Mouse (Mus musculus) G1E (cell line): Measurements from ENCODE around the gene Pank2. TPM values are rescaled to one million over a fixed set of nuclear protein-coding genes. Genes with fewer than 3 reads are reported as not detected.
"Not testable (repeated sequence)": the region's sequence is repeated elsewhere in the genome, so short reads cannot be mapped to it uniquely, and the experiment has no call there.

Experiments used
- ATAC-seq: 2 replicates; pipeline ENCODE4 v1.8.0; 2016; ENCODE audit warnings: mild to moderate bottlenecking; ENCODE audit not compliant: insufficient number of reproducible peaks, poor library complexity, low FRiP score, severe bottlenecking; ENCODE audit errors: extremely low read depth
- DNase-seq: peaks from one replicate; pipeline ENCODE4 v3.0.0; 2012; ENCODE audit warnings: low spot score
- H3K27me3 ChIP-seq: 2 replicates; pipeline ENCODE4 v1.6.1; 2012; ENCODE audit warnings: mild to moderate bottlenecking, low read length, inconsistent platforms; ENCODE audit not compliant: insufficient read depth
- H3K36me3 ChIP-seq: replicated peaks from 2 replicates; pipeline ENCODE3; 2012; ENCODE audit warnings: mild to moderate bottlenecking, inconsistent platforms
- H3K4me1 ChIP-seq: 2 replicates; pipeline ENCODE4 v1.6.1; 2012; ENCODE audit warnings: low read depth, low read length, inconsistent platforms, mixed read lengths; ENCODE audit not compliant: insufficient read depth
- H3K4me3 ChIP-seq: 2 replicates; pipeline ENCODE4 v1.5.1; 2012; ENCODE audit warnings: low read depth, mild to moderate bottlenecking, inconsistent platforms, low read length, moderate library complexity, mixed read lengths
- H3K9me3 ChIP-seq: replicated peaks from 2 replicates; pipeline ENCODE4 v1.6.1; 2012; ENCODE audit warnings: inconsistent platforms
- CTCF ChIP-seq: IDR thresholded peaks from 2 replicates; pipeline ENCODE4 v1.5.1; 2012; ENCODE audit warnings: low read depth, low read length, inconsistent platforms, mixed read lengths
- GATA1 ChIP-seq: IDR thresholded peaks from 2 replicates; pipeline ENCODE4 v1.6.1; 2012; ENCODE audit warnings: borderline replicate concordance, low read length, inconsistent platforms, mixed read lengths
- GATA2 ChIP-seq: IDR thresholded peaks from 2 replicates; pipeline ENCODE4 v1.6.1; 2012; ENCODE audit warnings: low read depth, low read length, inconsistent platforms, borderline replicate concordance
- POLR2AphosphoS5 ChIP-seq: IDR thresholded peaks from 2 replicates; pipeline ENCODE4 v1.6.1; 2012; ENCODE audit warnings: low read depth, low read length, inconsistent platforms; ENCODE audit not compliant: insufficient replicate concordance
- TAL1 ChIP-seq: conservative IDR thresholded peaks from 2 replicates; pipeline ENCODE4 v1.6.1; 2012; ENCODE audit warnings: low read depth, low read length, inconsistent platforms, mixed read lengths
- polyA plus RNA-seq: library from polyadenylated mRNA; stranded (reverse); fragments of >175 nt; gene quantifications from 2 replicates; pipeline ENCODE4 v1.2.3, GENCODE M21; 2012
- total RNA-seq, 2 experiments: library from RNA; stranded (forward) in 1 of 2; stranded (reverse) in 1 of 2; fragments of 200-1000 nt in 1 of 2; fragments of >200 nt in 1 of 2; fragmentation: Nextera tagmentation in 1 of 2; gene quantifications; 2 replicates each; pipeline ENCODE4 v1.2.3; 2014 to 2017

The Pank2 gene
- total and polyA plus RNA-seq, 3 experiments: 14.9 to 101 (median 53.3) TPM

DNA sequence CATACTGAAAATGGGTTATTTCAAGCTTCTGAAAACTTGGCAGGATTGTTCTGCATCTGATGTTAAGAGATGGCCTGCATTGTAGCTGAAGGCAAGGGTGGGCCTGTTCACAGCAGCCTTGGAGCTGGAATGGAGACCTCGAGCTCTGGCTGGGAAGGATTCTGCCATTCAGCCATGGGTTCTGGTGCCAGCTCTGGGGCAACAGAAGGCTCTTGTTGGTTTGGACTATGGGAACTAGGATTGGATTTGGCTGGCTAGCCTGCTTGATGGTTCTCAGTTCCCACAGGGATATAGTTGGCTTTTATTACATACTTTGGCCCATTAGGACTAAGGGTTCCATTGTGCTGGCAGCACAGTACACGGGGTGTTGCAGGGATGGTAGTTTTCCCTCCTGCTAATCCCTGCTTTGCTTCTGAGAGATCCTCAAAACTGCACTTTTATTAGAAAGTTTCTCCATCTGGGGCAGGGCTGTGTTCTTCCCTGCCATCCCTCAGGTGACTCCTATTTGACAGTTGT, 34.5 kb downstream of the Pank2 start:
- Histone ChIP-seq H3K27me3 (no peaks in the 10 kb centered on the region), H3K9me3 (no peaks in the 10 kb centered on the region), H3K4me1 (no peaks in the 10 kb centered on the region), H3K4me3 (no peak overlapping the region), H3K36me3 (peaks cover 71% of the 10 kb centered on the region)
- ATAC-seq (no peak), DNase-seq (no peak)
- TF ChIP-seq TAL1: no peak
- TF ChIP-seq POLR2AphosphoS5: no peak
- no peak for TF ChIP-seq GATA1
- no peak for TF ChIP-seq CTCF
- TF ChIP-seq GATA2: no peak

DNA sequence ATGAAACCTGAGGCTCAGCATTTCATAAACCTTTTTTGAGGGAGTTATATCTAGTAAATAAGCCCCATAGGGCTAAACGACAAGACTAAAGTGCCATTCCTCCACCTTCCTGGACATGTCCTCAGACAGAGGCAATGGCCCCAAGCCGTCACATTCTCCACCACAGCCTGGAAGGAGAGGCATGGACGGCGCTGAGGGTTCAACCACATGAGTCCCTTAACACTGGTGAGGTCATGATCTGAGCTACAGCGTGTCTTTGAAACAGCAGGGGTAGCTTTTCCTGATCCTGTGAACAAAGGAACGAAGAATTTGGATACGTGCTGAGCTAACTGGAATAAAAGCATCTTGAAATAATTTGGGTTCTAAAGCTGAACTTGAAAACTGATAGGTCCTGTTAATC, 36.4 kb downstream of the Pank2 start:
- not testable (repeated sequence) for ATAC-seq

GRCm38 (mm10) chr2:131300485-131300884, 38.2 kb downstream of the Pank2 start:
- Histone ChIP-seq H3K36me3 (peaks cover 36% of the 10 kb centered on the region), H3K4me1 (no peaks in the 10 kb centered on the region; the same call in 1 of the 2 replicates), H3K9me3 (no peaks in the 10 kb centered on the region), H3K27me3 (no peaks in the 10 kb centered on the region; the same call in 1 of the 2 replicates), H3K4me3 (no peak overlapping the region)
- ATAC-seq (no peak), DNase-seq (no peak)
- no peak for TF ChIP-seq GATA2
- no peak for TF ChIP-seq GATA1
- no peak; the same call in 1 of the 2 replicates for TF ChIP-seq POLR2AphosphoS5
- TF ChIP-seq CTCF: no peak
- no peak for TF ChIP-seq TAL1

More for the DNA sequence above, 36.4 kb downstream of the Pank2 start:
- H3K36me3 ChIP-seq: peaks cover 53% of the 10 kb centered on the region
- not testable (repeated sequence) for DNase-seq, H3K4me1 ChIP-seq, H3K27me3 ChIP-seq, H3K9me3 ChIP-seq, H3K4me3 ChIP-seq

- H3K4me1 ChIP-seq: no peaks in the 10 kb centered on the region; the same call in 1 of the 2 replicates
- no peak overlapping the region for H3K4me3 ChIP-seq
- no peaks in the 10 kb centered on the region for H3K9me3 ChIP-seq
- no peak for ATAC-seq
- no peak for TF ChIP-seq GATA2
- no peak for TF ChIP-seq GATA1
- DNase-seq: no peak
- no peaks in the 10 kb centered on the region; the same call in 1 of the 2 replicates for H3K27me3 ChIP-seq
- peaks cover 26% of the 10 kb centered on the region for H3K36me3 ChIP-seq
Measured at GRCm38 (mm10) chr2:131301635-131302034, 39.3 kb downstream of the Pank2 start.

GRCm38 (mm10) chr2:131304497-131304896, 42.2 kb downstream of the Pank2 start:
- no peak for DNase-seq
- Histone ChIP-seq H3K9me3 (no peaks in the 10 kb centered on the region), H3K4me3 (no peak overlapping the region), H3K4me1 (no peaks in the 10 kb centered on the region; the same call in 1 of the 2 replicates), H3K27me3 (peaks cover 4% of the 10 kb centered on the region), H3K36me3 (peaks cover 2% of the 10 kb centered on the region)
- no peak for TF ChIP-seq POLR2AphosphoS5
- TF ChIP-seq CTCF: no peak
- ATAC-seq: no peak

DNA sequence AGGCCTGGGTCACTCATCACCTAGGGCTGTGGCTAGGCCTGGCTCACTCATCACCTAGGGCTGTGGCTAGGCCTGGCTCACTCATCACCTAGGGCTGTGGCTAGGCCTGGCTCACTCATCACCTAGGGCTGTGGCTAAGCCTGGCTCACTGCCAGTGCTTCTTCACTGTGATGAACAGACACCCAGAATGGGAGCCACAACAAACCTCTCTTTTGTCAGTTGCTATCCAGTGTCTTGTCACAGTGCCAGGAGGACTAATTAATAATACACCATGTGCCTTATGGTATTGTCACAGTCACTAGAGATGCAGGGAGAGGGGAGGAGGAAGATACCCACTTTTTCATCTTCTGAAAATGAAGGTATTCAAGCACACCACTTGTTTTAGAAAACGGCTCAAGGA, 42.9 kb downstream of the Pank2 start:
- ATAC-seq, DNase-seq, H3K27me3 ChIP-seq, H3K4me3 ChIP-seq, H3K4me1 ChIP-seq, H3K36me3 ChIP-seq, H3K9me3 ChIP-seq: not testable (repeated sequence)

DNA sequence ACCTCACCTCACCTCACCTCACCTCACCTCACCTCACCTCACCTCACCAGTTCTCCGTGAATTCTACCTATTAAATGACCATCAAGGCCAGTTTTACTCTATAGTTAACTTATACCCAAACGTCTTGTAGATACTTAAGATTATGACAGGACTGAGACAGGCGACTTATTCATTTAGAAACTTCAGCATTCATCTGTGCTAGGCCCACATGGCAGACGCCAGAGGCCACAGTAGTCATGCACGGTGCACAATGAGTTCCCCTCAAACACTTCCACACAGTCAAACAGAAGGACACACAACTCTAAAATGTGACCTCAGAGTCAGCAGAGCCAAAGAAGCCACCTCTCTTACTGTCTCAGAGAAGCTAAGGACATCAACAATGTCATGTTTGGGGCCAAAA, 45.1 kb downstream of the Pank2 start:
- Histone ChIP-seq H3K4me3 (no peak overlapping the region), H3K36me3 (no peaks in the 10 kb centered on the region), H3K4me1 (no peaks in the 10 kb centered on the region; the same call in 1 of the 2 replicates), H3K9me3 (no peaks in the 10 kb centered on the region), H3K27me3 (peaks cover 5% of the 10 kb centered on the region)
- DNase-seq (no peak), ATAC-seq (no peak)
- no peak for TF ChIP-seq GATA2
- TF ChIP-seq POLR2AphosphoS5: no peak
- TF ChIP-seq GATA1: no peak
- TF ChIP-seq TAL1: no peak
- no peak for TF ChIP-seq CTCF
